Mouse (Mus musculus) limb, embryonic 12.5 days (tissue): ENCODE measurements around the gene Psma5. TPM values are rescaled to one million over a fixed set of nuclear protein-coding genes. Genes with fewer than 3 reads are reported as not detected.

ENCODE experiments used
- ATAC-seq: fragments of 200-750 bp; cut with Nextera tagmentation; 2 replicates; pipeline ENCODE4 v1.8.0; 2017; ENCODE audit warnings: low read depth, moderate TSS enrichment; ENCODE audit not compliant: insufficient number of reproducible peaks, insufficient read depth, low FRiP score, low TSS enrichment
- H3K27ac ChIP-seq: fragments of 300-500 bp; sonication (generic); 2 replicates; pipeline ENCODE4 v1.5.1; 2016; ENCODE audit warnings: mild to moderate bottlenecking, moderate library complexity
- H3K27me3 ChIP-seq: fragments of 300-500 bp; sonication (generic); 2 replicates; pipeline ENCODE4 v1.6.1; 2016; ENCODE audit warnings: mild to moderate bottlenecking, moderate library complexity
- H3K36me3 ChIP-seq: fragments of 300-500 bp; sonication (generic); 2 replicates; pipeline ENCODE4 v1.6.1; 2016; ENCODE audit warnings: mild to moderate bottlenecking, moderate library complexity
- H3K4me1 ChIP-seq: fragments of 300-500 bp; sonication (generic); replicated peaks from 2 replicates; pipeline ENCODE4 v1.6.1; 2016
- H3K4me2 ChIP-seq: fragments of 300-500 bp; sonication (generic); 2 replicates; pipeline ENCODE4 v1.6.1; 2016; ENCODE audit warnings: mild to moderate bottlenecking, moderate library complexity
- H3K4me3 ChIP-seq: fragments of 300-500 bp; sonication (generic); replicated peaks from 2 replicates; pipeline ENCODE4 v1.5.1; 2016; ENCODE audit warnings: mild to moderate bottlenecking
- H3K9ac ChIP-seq: fragments of 300-500 bp; sonication (generic); replicated peaks from 2 replicates; pipeline ENCODE4 v1.6.1; 2016; ENCODE audit warnings: mild to moderate bottlenecking, moderate library complexity
- H3K9me3 ChIP-seq: fragments of 300-500 bp; sonication (generic); 2 replicates; pipeline ENCODE4 v1.6.1; 2016; ENCODE audit warnings: mild to moderate bottlenecking, moderate library complexity
- WGBS: fragments of 180-500 bp; shearing (Covaris S2); methylation state at CpG from one replicate; pipeline ENCODE4 v1.1.7; 2016; 5-methylcytosine and 5-hydroxymethylcytosine counted together
- polyA plus RNA-seq: library from polyadenylated mRNA; unstranded; fragments of >200 nt; fragmentation: Nextera tagmentation; extraction: Ambion mirVana; gene quantifications from 2 replicates; pipeline ENCODE4 v1.2.1, GENCODE M21; 2016

Gene Psma5
- polyA plus RNA-seq, 1 experiment from 2014 or later: 302 TPM

DNA sequence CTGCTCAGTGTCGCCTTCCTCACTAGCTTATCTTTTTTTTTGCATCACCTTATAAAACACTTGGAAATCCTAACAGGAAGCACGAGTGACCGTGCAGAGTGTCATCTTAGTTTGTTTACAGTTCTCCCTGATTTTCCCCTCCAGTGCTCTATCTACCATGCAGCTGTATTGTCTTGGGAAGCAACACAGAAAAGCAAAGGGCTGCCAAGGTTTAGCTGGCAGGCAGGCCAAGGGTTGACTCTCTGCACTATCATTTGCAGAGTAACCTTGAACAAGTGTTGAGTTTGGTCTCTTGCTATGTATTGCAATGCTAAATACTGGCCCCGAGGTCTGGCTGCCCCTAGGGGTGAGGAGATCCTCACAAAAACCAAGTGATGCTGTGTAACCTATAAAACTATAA is 55.0 kb downstream of the Psma5 start:
- Histone ChIP-seq H3K4me2 (no peak overlapping the region), H3K4me1 (no peaks in the 10 kb centered on the region), H3K9ac (no peak overlapping the region), H3K36me3 (peaks cover 9% of the 10 kb centered on the region; the same call in 1 of the 2 replicates), H3K27me3 (no peaks in the 10 kb centered on the region), H3K27ac (no peak overlapping the region), H3K4me3 (no peak overlapping the region), H3K9me3 (no peaks in the 10 kb centered on the region)
- WGBS: 80% methylated on average over 4 of the region's 4 CpGs
- ATAC-seq: no peak

- ATAC-seq: no peak
- Histone ChIP-seq H3K4me3 (no peak overlapping the region), H3K9me3 (no peaks in the 10 kb centered on the region), H3K4me1 (no peaks in the 10 kb centered on the region), H3K4me2 (no peak overlapping the region), H3K27ac (no peak overlapping the region), H3K9ac (no peak overlapping the region), H3K27me3 (no peaks in the 10 kb centered on the region), H3K36me3 (peaks cover 9% of the 10 kb centered on the region; the same call in 1 of the 2 replicates)
These were observed 55.7 kb downstream of the Psma5 start for GRCm38 (mm10) chr3:108312414-108312813.

GRCm38 (mm10) chr3:108313138-108313537 is 56.4 kb downstream of the Psma5 start:
- no peak for ATAC-seq
- Histone ChIP-seq H3K9me3 (no peaks in the 10 kb centered on the region), H3K36me3 (peaks cover 9% of the 10 kb centered on the region; the same call in 1 of the 2 replicates), H3K27me3 (no peaks in the 10 kb centered on the region), H3K9ac (no peak overlapping the region), H3K4me1 (0 out of 2 replicates have a peak, but pooled peaks cover 4% of the 10 kb centered on the region), H3K4me2 (no peak overlapping the region), H3K27ac (no peak overlapping the region), H3K4me3 (no peak overlapping the region)
- 91% methylated on average over 4 of the region's 4 CpGs for WGBS

DNA sequence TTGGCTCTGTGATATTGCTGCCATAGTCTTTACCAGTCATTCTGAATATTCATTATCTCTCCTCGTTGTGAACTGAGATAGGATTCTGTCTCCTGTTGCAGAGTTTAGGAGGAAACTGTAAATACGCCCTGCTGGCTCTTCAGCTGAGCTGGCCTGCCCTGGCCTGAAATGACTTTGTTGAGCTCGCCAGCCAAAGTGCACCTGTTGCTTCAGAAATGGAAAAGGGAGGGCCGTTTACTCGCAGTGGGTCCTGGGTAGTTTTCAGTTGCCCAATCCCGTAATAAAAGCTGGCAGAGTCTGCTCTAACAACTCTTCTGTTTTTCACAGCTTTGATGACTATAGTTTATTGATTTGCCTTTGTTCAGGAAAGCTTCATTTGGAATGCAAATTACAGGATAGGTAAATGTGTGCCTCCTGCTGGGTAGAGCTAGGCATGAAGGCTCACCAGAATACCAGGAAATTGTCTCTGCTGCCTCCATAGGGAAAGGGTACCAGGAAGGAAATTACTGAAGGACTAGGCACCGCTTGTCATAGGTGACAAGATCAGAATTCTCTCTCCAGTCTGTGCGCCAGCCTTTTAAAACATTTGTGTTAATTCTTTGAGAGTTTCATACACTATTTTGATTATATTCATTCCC is 57.4 kb downstream of the Psma5 start:
- peaks cover 9% of the 10 kb centered on the region; the same call in 1 of the 2 replicates for H3K36me3 ChIP-seq
- H3K27me3 ChIP-seq: no peaks in the 10 kb centered on the region
- WGBS: 61% methylated on average over 8 of the region's 8 CpGs
- H3K4me1 ChIP-seq: peaks cover 14% of the 10 kb centered on the region; the same call in 1 of the 2 replicates
- H3K4me2 ChIP-seq: no peak overlapping the region
- H3K9ac ChIP-seq: no peak overlapping the region
- H3K27ac ChIP-seq: no peak overlapping the region
- no peak for ATAC-seq
- no peaks in the 10 kb centered on the region for H3K9me3 ChIP-seq
- no peak overlapping the region for H3K4me3 ChIP-seq

DNA sequence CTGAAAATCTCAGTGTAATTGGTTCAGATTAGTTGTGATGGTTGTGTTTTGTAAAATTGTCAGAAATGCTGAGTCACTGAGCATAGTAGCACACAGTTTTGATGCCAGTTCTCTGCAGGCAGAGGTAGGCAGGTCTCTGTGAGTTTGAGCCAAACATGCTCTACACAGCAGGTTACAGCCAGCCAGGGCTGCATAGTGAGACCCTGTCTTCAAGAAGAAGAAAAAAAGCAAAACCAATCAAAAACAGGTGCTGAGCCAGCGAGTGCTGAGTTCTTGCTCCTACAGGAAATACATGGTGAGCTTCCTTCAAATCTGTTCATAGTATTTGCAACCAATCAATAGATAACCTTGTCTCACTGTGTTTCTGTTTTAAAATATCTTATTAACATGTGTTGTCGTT is 61.8 kb downstream of the Psma5 start:
- H3K9me3 ChIP-seq: no peaks in the 10 kb centered on the region
- H3K4me1 ChIP-seq: peaks cover 24% of the 10 kb centered on the region
- no peak overlapping the region for H3K4me3 ChIP-seq
- H3K27ac ChIP-seq: 0 out of 2 replicates have a peak overlapping the region, but pooled peaks have one; percentile 50
- WGBS: 28% methylated on average over 2 of the region's 2 CpGs
- H3K36me3 ChIP-seq: no peaks in the 10 kb centered on the region; the same call in 1 of the 2 replicates
- no peak overlapping the region for H3K4me2 ChIP-seq
- ATAC-seq: no peak
- H3K9ac ChIP-seq: no peak overlapping the region
- H3K27me3 ChIP-seq: no peaks in the 10 kb centered on the region

GRCm38 (mm10) chr3:108321671-108322070 is 64.9 kb downstream of the Psma5 start:
- H3K4me3 ChIP-seq: no peak overlapping the region
- H3K27me3 ChIP-seq: no peaks in the 10 kb centered on the region
- H3K36me3 ChIP-seq: peaks cover 14% of the 10 kb centered on the region; the same call in 1 of the 2 replicates
- WGBS: 86% methylated on average over 4 of the region's 4 CpGs
- no peak overlapping the region for H3K27ac ChIP-seq
- no peak overlapping the region for H3K9ac ChIP-seq
- peaks cover 24% of the 10 kb centered on the region for H3K4me1 ChIP-seq
- no peak for ATAC-seq
- no peak overlapping the region for H3K4me2 ChIP-seq
- H3K9me3 ChIP-seq: no peaks in the 10 kb centered on the region

GRCm38 (mm10) chr3:108322136-108322535 is 65.4 kb downstream of the Psma5 start:
- ATAC-seq: no peak
- Histone ChIP-seq H3K27ac (no peak overlapping the region), H3K4me1 (peaks cover 24% of the 10 kb centered on the region), H3K9ac (no peak overlapping the region), H3K4me2 (no peak overlapping the region), H3K9me3 (no peaks in the 10 kb centered on the region), H3K4me3 (no peak overlapping the region), H3K36me3 (peaks cover 18% of the 10 kb centered on the region; the same call in 1 of the 2 replicates), H3K27me3 (no peaks in the 10 kb centered on the region)
- WGBS: 90% methylated on average over 4 of the region's 4 CpGs

GRCm38 (mm10) chr3:108322962-108323361 is 66.2 kb downstream of the Psma5 start:
- Histone ChIP-seq H3K36me3 (peaks cover 26% of the 10 kb centered on the region; the same call in 1 of the 2 replicates), H3K27me3 (no peaks in the 10 kb centered on the region), H3K9ac (no peak overlapping the region), H3K9me3 (no peaks in the 10 kb centered on the region), H3K27ac (no peak overlapping the region), H3K4me1 (peaks cover 22% of the 10 kb centered on the region), H3K4me3 (no peak overlapping the region), H3K4me2 (no peak overlapping the region)
- 82% methylated on average over 3 of the region's 3 CpGs for WGBS
- ATAC-seq: no peak

DNA sequence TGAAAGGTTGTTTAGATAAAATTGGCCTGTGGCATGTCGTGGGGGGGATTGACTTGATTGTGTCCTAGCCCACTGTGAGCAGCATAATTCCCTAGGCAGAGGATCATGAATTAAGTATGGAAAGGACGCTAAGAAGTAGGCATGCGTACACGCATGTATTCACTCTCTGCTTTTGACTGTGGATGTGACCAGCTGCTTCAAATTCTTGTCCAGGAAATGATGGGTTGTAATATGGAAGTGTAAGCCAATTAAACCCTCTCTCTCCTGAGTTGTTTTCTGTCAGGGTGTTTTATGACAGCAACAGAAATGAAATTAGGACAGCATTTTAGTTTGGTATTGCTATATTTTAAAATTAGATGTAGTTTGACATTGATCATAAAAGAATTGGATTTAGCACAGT is 68.1 kb downstream of the Psma5 start:
- H3K4me3 ChIP-seq: no peak overlapping the region
- H3K4me2 ChIP-seq: no peak overlapping the region
- ATAC-seq: no peak
- H3K9me3 ChIP-seq: no peaks in the 10 kb centered on the region
- no peak overlapping the region for H3K27ac ChIP-seq
- H3K9ac ChIP-seq: no peak overlapping the region
- H3K4me1 ChIP-seq: peaks cover 5% of the 10 kb centered on the region; the same call in 1 of the 2 replicates
- H3K27me3 ChIP-seq: no peaks in the 10 kb centered on the region
- peaks cover 39% of the 10 kb centered on the region; the same call in 1 of the 2 replicates for H3K36me3 ChIP-seq
- 85% methylated on average over 4 of the region's 4 CpGs for WGBS

DNA sequence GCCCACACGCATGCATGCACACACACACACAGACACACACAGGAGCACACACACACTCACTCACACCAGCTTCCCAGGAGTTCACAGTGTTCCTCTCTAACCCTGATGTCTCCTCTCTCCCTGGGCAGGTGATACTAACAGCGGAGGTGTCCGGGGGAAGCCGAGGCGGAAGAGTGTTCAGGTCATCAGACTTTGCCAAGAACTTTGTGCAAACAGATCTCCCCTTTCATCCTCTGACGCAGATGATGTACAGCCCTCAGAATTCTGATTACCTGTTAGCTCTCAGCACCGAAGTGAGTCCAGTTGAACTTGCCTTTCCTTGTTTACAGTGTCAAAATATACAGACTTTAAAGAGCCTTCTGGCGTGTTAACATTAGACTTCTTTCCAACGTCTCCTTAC is 68.8 kb downstream of the Psma5 start:
- H3K36me3 ChIP-seq: peaks cover 46% of the 10 kb centered on the region; the same call in 1 of the 2 replicates
- 94% methylated on average over 9 of the region's 9 CpGs for WGBS

DNA sequence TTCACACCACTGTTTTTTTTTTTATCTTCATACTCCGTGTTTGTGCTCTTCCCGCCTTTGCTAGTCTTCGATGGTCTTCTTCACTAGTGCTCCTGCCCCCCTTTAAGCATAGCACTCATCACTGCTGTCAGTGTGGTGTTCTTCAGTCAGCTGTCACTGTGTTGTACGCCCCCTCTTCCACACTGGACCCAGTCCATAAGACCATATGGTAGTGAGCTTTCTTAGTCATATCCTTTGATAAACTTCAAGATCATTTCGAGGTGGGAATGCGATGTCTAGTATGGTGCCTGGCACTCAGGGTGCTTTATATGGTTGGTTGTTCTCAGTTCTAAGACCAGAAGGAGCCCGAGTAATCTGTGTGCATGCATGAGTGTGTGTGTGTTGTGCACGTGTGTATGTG is 70.5 kb downstream of the Psma5 start:
- H3K9ac ChIP-seq: no peak overlapping the region
- H3K4me3 ChIP-seq: no peak overlapping the region
- no peaks in the 10 kb centered on the region for H3K4me1 ChIP-seq
- peaks cover 61% of the 10 kb centered on the region for H3K36me3 ChIP-seq
- WGBS: 89% methylated on average over 8 of the region's 8 CpGs
- no peak overlapping the region for H3K27ac ChIP-seq
- no peaks in the 10 kb centered on the region for H3K27me3 ChIP-seq
- ATAC-seq: no peak
- no peaks in the 10 kb centered on the region for H3K9me3 ChIP-seq
- no peak overlapping the region for H3K4me2 ChIP-seq

More for the DNA sequence above, 68.8 kb downstream of the Psma5 start:
- Histone ChIP-seq H3K4me1 (no peaks in the 10 kb centered on the region; the same call in 1 of the 2 replicates), H3K27ac (no peak overlapping the region), H3K4me2 (no peak overlapping the region), H3K27me3 (no peaks in the 10 kb centered on the region), H3K9me3 (no peaks in the 10 kb centered on the region), H3K9ac (no peak overlapping the region), H3K4me3 (no peak overlapping the region)
- no peak for ATAC-seq

DNA sequence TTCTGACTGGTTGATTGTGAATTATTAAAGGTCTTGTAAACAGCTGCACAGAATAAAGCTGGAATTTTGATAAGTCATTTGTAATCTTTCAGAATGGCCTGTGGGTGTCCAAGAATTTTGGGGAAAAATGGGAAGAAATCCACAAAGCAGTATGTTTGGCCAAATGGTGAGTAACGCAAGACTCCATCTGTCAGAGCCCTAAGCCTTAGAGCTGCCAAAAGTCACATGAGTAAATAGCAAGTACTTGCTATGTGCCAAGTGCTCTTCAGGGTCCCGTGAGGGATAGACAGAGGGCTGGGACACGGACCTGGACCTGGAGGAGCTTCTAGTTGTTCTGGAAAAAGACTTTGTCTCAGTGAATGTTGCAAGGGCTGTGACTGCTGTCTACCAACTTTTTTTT is 71.2 kb downstream of the Psma5 start:
- H3K27me3 ChIP-seq: no peaks in the 10 kb centered on the region
- no peak overlapping the region for H3K4me3 ChIP-seq
- H3K4me2 ChIP-seq: no peak overlapping the region
- H3K36me3 ChIP-seq: peaks cover 68% of the 10 kb centered on the region
- no peaks in the 10 kb centered on the region for H3K9me3 ChIP-seq
- H3K9ac ChIP-seq: no peak overlapping the region
- H3K27ac ChIP-seq: no peak overlapping the region
- ATAC-seq: no peak
- 85% methylated on average over 3 of the region's 3 CpGs for WGBS
- no peaks in the 10 kb centered on the region for H3K4me1 ChIP-seq
